Mouse (Mus musculus) left cerebral cortex, adult 18-20 months (tissue): ENCODE data around the gene Mettl26. TPM values are rescaled to one million over a fixed set of nuclear protein-coding genes. Genes with fewer than 3 reads are reported as not detected.
"Not testable (repeated sequence)": the region's sequence is repeated elsewhere in the genome, so short reads cannot be mapped to it uniquely, and the experiment has no call there.

Source experiments
- DNase-seq, 2 experiments: peaks; one replicate each; pipeline ENCODE4 v3.0.0; 2021 to 2022; ENCODE audit warnings: low spot score in 2 of 2, mixed read lengths in 1 of 2
- total RNA-seq, 2 experiments: library from RNA; stranded (reverse); gene quantifications; 2 replicates each; pipeline ENCODE4 v1.2.3; 2021

The Mettl26 gene
- total RNA-seq, 2 experiments from 2014 or later, result 38.7 to 40.2 TPM

DNA sequence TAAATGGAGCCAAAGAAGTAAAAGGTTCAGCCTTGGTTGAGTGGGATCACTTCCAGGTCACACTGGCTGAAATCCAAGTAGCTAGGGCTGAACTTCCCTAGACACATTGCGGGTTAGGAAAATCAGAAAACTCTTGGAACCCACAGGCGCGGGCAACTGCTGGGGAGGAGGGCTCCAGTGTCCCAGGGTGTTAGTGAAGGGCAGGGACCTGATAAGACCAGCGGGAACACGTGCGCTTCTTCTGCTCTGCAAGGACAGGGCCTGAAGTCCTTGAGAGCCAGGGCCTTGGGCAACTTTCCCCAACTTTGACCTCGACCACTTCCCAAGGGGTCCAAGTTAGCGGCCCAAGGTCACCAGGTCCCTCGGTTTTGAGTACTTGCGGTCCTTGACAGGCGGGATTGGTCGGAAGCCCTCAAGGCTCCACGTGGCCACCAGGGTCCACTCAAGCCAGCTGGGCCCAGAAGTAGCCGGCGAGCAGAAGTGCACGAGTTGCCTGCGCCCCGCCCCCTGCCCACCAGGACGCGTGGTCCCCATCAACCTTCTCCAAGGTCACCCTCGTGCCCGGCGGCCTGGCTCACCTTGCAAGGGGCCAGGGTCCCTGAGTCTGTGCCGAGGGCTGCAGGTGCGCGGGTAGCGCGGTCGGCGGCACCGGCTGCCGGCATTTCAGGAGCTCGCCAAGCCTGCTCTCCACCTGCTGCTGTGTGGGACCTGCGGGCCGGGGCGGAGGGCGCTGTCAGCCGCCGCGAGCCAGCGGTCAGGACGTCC lies 6.9 kb upstream of the Mettl26 start:
- DNase-seq, result no peak

DNA sequence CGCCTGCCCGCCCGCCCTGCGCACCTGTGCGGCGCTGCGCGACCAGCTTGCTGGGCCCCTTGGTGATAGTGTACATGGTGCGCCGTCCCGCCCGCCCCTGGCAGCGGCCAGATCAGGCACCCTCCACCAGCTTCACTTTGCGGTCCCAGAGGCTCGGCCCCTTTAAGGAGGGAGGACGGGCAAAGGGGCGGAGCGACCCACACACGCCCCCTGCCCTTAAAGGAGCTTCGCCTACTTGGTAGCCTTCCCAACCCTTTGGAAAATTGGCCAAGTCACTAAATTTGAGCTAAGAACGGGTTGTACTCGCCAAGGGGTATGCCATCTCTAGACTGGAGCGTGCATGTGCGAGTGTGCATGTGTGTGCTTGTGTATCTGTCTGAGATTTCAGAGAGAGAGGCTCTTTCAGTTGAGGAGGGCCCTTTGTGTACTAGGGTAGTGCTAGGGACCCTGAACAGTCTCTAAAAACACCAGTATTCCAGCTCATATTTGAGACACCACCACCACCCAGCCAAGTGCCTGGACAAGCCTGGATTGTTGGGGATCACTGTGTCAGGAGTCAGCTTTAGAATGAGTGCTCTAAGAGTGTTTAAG lies 6.2 kb upstream of the Mettl26 start, which contains the start of gene Mcrip2:
Gene Mcrip2 (minus strand): TSS at position 164 of the 591 bp plus-strand sequence.
- peak; percentile 76 to 79 for DNase-seq

DNA sequence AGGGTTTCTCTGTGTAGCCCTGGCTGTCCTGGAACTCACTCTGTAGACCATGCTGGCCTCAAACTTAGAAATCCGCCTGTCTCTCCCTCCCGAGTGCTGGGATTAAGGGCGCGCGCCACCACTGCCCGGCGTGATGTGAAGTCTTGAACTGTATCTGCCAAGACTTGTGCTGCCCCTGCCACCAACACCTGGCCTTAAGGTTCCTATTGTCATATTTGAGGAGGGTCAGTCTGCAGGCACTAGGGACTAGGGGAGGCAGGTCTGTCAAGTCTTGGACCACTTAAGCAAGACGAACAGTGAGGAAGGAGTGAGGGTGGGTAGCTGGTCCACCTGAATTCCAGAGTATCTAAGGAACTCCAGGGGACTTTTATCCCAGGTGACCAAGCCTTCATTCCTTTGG lies 5.4 kb upstream of the Mettl26 start:
- DNase-seq, result no peak

DNA sequence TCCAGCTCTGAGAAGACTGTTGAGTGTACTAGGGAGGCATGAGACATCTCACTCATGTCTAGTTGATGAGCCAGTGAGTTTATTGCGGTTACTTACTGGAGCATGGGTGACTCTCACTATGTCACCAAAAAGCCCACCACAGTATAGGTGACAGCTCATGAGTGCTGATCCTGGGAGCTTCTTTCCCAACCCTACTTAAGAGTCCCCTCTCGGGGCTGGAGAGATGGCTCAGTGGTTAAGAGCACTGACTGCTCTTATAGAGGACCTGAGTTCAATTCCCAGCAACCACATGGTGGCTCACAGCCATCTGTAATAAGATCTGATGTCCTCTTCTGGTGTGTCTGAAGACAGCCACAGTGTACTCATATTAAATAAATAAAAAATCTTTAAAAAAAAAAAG lies 4.9 kb upstream of the Mettl26 start:
- DNase-seq, result no peak

DNA sequence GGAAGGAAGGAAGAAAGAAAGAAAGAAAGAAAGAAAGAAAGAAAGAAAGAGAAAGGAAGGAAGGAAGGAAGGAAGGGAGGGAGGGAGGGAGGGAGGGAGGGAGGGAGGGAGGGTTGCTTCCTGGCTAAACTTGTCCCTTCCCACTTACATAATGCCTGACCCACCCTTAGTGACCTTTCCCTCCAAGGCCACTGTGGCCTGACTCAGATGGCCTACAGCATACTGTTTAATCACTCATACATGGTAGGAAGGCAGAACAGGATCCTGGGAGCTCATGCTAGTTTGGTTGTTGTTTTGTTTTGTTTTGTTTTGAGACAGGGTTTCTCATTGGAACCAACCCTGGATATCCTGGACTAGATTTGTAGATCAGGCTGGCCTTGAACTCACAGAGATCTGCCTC lies 3.3 kb upstream of the Mettl26 start:
- not testable (repeated sequence) for DNase-seq

DNA sequence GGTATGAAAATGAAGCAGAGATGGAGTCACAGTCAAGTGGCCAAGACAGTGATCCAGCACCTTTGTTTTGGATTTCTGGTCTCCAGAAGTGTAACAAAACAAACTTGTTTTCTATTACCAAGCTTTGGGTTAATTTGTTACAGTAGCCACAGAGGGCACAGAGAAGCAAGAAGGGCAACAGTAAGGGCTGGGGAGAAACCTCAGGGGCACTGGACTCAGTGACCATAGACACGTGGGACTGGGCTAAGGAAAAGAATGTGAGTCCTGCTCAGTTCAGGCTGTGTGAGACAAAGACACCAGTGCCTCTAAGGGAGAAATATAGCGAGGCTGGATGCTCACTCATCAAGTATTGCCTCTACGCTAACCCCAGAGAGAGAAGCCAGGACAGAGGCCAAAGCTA lies 2.2 kb upstream of the Mettl26 start:
- DNase-seq, result no peak

DNA sequence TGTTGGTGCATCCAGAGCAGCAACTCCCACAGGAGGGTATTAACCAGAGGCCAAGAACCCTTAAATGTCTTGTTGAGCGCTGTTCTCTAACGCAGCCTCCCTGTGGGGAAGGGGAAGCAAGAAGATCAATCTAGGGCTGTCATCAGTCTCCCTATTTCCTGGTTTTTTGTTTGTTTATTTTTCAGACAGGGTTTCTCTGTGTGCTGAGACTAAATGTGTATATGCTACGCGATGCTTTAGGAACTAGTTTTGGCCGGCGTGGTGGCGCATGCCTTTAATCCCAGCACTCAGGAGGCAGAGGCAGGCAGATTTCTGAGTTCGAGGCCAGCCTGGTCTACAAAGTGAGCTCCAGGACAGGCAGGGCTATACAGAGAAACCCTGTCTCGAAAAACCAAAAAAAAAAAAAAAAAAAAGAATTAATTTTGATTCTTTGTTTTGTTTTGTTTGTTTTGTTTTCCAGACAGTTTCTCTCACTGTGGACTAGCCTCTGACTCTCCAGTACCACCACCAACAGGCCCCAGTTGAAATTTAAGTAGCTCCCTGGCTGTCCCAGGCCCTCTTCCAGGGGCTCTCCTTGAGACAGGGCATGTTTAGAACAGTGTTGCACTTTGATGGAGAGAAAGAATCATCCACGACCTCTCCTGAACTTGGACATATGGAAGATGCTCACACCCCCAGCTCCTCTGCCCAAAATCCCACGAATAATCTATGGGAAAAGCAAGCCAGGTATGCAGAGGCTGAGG lies 1.3 kb upstream of the Mettl26 start:
- DNase-seq, result no peak

DNA sequence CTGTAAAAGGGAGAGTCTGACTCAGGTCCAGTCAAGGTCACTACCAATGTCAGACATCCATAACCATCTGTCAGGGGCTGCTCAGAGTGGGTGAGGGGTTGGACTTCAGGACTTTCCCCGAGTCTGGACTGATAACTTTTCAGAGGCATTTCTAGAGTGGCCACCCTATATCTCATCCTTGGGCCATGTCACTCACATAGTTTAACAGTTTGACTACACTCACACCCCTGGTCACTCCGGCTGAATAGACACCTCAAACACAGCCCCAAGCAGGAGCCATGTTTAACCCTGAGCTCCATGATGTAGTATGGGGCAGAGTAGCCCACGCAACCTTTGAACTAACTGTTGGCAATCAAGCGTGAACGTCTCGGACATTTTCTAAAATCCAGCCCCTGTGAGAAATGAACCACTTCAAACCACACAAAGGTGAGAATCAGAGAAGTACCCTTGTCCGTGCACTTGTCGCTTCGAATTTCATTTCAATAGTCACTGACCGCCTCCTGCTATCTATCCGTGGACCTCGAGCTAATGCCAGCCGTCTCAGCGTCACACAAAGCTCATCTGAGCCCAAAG lies 640 bp upstream of the Mettl26 start:
- no peak for DNase-seq

DNA sequence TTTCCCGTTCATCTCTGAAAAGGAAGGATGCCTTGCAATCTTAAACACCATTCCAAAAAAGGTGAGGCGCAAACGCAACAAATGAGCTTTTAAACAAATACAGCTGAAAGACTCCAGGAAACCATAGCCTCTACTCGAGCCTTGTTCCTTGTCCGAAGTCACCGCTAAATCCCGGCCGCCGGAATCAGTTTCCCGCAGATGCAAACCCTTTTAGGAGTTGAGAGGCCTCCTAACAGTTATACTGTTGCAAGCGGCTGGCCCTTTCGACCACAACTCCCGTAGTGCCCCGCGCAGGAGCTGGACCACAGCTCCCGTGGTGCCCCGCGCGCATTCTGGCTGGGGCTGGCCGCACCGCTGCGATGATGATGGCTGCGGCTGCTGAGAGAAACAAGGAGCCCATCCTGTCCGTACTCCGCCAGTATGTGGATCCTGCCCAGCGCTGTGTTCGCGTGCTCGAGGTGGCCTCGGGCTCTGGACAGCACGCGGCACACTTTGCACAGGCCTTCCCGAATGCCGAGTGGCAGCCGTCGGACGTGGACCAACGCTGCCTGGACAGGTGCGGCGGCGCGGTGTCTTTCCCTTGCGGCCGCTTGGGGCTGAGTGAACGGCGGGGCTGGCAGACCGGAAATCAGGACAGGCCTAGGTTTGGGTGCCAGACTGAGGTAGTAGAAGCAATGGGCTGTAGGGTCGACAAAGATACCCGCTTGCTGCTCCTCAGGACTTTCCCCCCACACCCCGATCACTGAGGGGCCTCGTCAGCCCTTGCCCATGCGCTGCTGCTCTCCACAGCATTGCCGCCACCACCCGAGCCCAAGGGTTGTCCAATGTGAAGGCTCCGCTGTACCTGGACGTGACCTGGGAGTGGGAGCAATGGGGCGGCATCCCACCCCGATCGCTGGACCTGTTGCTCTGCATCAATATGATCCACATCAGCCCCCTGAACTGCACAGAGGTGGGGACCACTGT lies 580 bp downstream of the Mettl26 start:
- DNase-seq, result peak; percentile 90 to 93

DNA sequence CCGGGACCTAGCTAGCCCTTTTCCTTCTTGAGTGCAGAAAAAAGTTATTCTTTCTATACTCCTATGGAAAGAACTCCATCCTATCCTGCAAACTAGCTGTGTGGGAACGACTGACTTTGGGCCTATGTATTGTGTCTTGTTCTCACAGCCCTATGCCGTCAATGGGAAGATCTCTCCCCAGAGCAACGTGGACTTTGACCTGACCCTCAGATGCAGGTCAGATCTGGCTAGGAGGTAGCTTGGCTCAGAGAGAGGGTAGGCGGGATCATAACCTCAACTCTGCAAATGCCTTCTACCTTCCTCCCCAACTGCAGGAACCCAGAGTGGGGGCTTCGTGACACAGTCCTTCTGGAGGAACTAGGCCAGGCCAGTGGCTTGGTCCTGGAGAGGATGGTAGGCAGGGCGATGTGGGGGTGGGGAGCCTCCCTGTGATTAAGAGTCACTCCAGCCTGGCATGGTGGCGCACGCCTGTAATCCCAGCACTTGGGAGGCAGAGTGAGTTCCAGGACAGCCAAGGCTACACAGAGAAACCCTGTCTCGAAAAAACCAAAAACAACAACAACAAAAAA lies 1.6 kb downstream of the Mettl26 start:
- no peak for DNase-seq

DNA sequence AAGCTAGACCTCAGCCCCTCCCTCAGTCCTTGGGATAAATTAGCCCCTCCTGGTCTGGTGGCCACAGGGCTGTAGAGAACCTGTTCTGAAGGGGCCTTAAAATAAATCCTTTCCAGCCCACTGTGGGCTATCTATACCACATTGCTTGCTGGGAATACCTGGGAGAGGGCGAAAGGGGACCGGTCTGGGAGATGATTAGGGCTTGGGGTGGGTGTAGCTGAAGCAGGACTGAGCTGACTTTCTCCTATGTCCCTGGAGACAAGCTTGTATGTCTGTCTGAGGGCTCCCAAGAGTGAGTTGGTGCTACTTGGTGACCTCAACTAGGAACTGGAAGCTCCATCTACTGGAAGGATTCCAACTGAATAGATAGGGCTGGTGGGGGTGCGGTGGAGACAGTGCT lies 2.2 kb downstream of the Mettl26 start:
- no peak for DNase-seq

DNA sequence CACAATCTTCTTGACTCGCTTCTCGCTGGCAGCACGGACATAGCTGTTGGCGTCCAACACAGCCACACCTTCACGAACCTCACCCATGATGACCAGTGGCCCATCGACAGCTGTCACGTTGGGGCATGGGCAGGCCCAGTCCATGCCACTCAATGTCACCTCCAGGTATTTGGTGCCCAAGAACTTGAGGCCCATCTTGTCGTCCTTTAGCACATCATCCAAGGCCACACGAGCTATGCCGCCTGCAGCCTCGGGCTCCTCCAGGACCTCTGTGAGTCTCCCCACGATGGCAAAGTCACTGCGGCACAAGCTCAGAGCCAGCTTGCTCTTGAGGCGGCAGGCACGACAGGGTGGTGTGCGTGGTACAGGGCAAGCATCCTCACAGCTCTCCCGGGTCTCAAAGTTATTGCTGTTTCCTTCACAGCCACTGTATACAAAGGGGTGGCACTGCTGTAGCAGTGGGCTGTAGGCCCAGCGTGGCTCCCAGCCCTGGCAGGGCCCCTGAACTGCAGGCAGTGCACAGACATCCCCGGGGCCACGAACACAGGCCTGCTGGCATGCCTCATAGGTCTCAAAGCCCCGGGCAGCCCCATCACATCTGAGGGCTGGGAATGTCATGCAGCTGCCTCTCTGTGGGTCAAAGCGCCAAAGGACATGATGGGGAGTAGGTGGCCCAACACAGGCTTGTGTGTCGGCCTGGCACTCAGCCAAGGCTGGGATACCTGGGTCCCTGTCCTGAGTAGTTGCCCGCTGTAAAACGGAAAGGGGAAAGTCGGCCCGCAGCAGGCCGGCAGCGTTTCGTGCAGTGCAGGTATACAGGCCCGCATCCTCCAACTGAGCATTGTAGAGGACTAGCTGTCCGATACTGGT lies 3.1 kb downstream of the Mettl26 start:
- DNase-seq, result no peak

DNA sequence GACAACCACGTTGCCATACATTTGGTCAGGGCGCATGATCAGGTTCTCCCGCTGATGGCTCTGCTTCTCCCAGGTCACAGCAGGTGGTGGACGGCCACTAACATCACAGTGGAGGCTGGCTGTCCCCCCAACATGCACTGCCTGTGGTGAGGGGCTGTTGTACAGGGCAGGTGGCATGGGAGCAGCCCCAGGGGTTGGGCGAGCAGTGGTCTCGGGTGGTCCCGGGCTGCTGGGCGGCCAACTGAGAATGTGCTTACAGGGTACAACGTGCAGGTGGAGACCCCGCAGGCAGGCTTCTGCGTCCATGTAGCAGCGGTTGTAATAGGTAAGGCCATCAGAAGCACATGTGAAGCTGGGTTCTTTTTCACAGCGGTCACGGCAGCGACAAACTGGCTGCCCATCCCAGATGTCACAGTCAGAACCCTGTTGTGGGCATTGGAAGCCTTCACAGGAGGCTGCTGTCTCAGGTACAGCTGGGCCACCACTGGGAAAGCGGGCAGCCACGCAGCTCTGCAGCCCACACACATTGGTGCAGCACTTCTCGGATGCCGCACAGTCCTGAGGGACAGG lies 3.8 kb downstream of the Mettl26 start:
- DNase-seq, result no peak

DNA sequence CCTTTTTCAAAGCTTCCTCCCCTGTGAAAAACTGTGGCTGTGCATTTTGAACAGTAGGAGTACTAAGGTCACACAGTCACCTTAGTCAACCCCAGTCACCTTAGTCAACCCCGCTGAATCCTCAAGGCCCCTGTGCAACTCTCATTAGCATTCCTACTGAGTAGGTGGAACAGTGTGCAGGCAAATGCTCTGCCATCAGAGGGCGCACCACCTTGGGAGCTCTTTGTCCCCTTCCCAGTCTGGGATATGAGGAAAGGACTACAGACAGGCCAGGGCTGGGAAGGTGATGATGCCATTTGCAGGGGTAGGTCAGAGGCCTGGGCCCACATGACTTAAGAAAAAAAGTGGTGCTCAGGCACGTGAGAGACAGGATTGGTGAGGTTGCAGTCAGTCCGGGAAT lies 4.4 kb downstream of the Mettl26 start:
- DNase-seq, result peak in 1 of 2 experiments; percentile 58

DNA sequence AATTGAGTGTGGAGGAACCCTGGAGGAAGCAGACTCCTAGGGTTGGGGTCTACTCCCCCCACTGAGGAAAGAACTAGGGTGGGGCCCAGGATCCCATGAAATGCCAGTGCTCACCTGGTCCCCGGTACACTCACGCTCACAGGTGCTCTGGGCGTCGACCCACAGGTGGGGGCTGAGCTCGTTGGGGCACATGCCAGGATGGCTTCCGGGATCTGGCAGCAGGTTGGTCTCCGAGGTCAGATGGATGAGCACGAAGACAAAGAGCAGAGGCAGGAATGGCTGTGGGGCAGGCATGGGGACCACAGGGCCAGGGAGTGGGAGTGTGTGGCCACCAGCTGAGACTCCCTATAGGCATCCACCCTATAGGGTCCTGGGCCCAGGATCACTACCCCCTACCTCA lies 4.9 kb downstream of the Mettl26 start:
- no peak for DNase-seq

DNA sequence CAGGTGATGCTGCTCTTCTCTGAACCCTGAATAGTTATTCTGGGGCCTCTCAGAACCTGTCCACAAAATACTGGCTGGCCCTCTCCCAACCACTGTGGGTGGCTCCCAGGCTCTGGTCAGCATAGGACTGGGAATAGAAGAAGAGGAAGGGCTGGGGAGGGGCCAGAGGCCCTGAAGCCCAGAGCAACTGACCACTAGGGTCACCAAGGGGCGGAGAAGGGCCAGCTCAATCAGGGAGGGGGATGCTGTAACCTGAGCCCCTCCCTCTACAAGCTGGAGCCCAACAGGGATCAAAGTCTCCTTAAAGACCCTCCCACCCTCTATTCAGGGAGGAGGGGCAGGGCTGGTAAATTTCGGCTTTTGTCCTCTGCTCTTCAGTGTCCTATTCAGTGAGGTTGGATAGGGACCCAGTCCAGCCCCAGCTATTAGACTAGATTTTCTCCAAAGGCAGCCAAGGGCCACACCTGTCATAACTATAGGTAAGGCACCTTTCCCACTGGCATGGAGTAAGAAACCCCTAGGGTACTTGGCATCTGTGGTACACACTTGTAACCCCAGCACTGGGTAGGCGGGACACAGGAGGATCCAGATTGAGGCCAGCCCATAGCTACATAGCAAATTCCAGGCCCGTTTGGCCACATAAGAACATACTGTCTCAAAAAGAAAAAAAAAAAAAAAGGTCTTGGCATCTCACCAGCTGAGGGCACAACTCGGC lies 5.5 kb downstream of the Mettl26 start, which contains the start of gene Wfikkn1:
Gene Wfikkn1 (minus strand): TSS at position 663 of the 715 bp plus-strand sequence.
- no peak for DNase-seq

DNA sequence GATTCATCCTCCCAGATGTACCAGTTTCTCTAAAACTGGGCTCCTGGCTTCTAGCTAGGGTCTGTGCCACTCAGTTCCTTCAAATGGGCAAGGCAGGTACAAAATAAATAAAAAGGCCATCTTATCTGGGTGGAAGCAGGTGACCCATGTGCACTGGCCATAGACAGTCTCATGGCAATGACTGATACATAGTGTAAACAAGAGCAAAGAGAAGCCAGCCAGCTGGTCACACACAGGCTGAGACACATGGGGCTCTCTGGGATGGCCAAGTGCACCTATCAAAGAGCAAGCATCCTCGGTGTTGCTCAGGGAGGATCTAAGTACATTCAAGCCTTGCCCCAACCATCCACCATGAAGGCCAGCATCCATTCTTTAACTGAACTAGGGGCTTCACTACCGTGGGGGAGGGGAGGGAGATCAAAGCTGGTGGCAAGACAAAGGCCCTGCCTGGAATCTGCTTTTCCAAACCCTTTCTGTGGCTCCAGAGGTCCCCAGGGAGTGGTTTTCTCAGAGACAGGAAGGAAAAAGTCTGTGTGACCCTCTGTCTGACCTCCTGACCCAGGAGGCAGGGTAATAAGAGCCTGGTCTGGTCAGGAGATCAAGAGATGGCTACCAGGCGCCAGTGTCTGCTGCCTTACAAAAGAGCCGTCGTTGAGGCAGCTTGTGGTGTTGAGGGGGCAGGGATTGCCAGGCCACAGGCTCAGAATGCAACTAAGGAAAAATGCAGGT lies 6.2 kb downstream of the Mettl26 start:
- DNase-seq, result no peak

DNA sequence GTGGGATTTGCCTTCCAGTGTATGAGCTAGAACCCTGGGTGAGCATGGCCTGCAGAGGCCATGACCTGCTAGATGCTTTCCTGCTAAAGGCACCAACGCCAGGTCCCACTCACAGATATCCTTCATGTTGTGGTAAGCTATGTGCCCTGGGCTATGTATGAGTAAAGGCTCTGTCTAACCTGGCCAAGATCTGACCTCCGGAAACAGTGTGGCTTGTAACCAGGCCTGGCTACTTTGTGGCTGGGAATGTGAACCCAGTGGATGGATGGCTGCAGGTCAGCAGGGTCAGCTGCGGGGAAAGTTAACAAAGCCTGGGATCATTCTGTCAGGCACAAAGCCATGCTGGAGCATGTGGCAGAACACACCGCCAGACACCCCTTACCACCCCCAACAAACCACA lies 6.8 kb downstream of the Mettl26 start:
- no peak for DNase-seq
